Mouse (Mus musculus) B cell, adult 2 months (primary cell): ENCODE results near the gene Uvrag.
A peak's percentile ranks its signal among the peaks of the same experiment; 100 is the strongest.

Experiments used
- DNase-seq, 2 experiments: peaks; one replicate each; pipeline ENCODE4 v3.0.0; 2022

Gene Uvrag

DNA sequence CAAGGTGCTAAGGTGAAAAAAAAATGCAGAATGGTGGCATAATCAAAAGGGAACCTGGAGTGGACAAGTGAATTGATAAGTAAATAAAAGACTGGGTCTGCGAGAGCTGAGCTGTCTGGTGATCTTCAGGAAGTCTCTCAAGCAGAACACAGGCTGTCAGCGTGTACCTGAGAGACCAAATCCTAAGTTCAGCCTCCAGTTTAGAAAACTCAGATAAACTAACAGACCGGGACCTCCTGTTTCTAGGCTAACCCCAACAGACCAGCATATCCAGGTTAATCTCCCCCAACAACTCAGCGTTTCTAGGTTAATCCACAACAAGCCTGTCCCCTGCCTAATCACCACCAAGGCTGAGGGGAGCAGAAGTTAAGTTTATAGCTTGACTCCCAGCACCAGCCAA is 87.3 kb downstream of the Uvrag start:
- no peak for DNase-seq

DNA sequence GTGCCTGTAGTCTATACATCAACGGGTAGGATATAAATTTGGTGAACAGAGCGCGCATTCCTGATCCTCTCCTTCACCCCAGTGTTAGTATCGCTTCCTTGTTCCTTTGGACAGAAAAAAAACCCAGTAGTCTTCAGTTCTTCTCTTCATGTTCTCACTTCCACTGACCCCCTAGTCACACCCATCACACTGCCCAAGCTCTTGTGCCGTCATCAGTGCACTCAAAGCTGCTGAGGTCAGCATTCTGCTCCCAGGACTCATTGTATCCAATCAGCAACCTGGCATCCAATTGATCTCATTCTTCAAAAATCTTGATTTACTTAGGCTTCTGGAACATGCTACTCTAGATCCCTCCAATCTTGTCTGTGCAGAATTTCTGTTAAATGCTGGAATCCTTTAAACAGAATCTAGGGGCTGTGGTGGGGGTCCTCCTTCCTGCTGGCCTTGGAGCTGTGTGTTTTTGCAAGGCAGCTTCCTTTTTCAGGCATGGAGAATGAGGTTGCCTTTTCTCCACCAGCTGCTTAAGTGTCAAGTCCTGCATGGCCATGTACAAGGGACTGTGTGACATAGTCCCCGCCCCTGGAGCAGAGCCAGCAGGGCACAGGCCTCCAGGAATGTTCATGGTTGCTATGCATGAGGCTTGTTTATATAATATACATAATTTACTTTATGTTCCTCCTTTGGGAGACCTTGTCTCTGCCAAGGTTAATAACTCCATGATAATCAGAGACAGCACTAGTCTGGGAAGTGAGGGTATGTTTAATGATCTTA is 88.3 kb downstream of the Uvrag start:
- DNase-seq: no peak

DNA sequence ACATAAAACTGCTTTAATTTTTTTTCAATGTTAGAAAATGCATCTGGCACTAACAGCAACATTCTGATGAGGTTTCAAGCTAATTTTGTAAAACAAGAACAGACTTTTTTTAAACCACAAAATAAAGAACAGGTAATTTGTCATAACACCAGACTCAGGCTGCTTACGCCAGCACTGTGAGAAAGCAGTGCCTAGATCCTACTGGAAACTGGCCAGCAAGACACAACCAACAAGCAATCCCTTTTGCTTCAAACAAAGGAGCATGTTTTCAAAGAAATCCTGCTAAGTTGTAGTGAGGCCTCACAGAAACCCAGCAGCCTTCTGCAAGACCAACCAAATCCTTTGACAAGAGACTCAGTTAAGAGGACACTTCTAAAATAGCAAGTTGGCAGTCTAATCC is 90.1 kb downstream of the Uvrag start:
- DNase-seq: no peak

DNA sequence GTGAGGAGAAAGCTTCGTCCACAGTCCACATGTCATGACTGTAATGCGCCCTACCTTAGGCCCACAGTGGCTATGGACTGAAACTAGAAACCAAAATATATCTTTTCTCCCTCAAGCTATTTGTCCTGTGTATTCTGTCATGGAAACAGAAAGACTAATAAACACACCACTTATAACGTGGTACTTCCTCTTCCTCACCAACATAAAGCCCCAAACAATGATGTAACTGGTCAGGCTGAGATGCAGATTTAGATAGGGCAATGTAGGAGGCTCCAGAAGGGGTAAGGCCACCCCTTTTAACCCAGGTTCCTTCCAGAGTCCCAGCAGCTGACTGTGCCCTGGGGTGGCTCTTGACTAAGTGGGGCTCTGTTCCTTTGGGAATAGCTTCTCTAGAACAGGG is 91.0 kb downstream of the Uvrag start:
- DNase-seq: peak; percentile 33 to 34

DNA sequence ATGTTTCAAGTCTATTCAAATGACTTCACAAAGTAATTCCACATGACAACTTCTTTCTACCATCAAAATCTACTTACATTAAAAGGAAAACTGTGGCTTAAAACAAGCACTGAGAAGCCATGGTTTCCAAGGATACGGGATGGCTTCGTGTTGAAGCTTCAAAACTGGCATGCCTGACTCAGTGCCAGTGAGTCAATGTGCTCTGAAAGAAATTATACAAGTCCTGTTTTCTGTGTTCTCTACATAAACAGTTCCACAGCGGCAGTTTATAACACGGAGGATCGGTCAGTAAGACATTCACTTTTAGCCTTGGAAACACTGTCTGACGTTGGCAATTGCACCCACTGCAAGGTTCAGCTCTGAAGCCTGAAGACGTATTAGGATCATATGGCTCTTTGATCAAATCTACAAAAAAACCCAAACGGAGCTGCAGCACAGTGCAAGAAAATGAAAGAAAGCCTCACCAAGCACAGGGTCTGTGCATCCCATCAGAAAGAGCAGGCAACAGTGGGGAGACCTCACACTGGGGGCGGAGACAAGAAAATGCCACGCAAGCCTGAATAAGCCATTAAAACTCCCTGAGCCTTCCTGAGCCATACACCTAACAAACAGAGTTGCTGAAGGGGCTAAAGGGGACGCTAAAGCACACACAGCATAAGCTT is 94.3 kb downstream of the Uvrag start:
- no peak for DNase-seq

DNA sequence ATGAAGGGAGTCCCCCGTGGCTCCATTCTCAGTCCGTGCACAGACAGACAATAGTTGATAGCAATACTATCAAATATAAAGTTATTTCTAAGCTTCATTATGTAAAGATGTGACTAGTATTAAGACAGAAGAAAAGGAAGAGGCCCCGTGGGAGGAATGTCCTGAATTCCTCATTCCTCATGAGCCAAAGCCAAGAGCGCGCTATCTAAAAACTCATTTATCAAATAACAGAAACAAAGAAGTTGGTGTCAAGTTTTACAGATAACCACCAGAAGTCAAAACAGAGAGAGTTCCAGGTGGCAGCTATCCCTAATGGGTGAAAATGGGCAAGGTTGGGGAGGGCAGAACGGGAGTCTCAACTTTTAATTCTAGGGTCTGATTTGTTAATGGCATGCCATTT is 95.4 kb downstream of the Uvrag start:
- no peak for DNase-seq

DNA sequence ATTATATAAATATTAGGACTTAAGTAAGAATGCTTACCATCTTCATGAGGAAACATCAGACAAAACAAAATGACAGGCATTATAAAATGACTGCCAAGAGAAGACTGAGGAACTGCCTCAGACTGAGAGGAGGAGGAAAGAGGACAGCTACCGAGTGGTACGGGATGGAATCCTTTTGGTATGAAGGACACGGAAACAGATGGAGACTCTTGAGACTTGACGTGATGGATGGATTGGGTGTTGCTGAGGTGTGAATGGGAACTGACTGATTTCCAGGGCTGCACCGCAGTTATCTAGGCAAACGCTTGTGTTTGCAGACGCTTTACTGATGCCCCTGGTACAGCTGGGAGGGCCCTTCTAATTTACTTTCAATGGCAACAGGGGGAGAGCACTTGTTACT is 97.0 kb downstream of the Uvrag start:
- DNase-seq: no peak

DNA sequence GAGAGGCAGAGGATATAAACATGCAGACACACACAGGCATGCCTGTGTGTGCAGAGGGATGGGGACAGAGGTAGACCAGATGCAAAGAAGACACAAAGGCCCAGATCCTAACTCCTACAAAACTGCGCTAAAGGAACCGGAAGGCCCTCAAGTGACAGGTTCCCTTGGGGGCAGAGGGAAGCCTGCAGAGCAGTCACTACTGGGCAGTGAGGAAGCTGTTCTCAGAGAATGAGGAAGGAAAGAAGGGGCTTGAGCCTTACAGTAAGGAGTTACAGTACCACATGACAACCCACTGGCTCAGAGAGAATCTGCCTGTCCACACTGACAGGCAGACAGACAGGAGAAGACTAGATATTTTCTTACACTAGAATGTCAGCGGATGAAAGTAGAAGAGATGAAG is 97.6 kb downstream of the Uvrag start:
- peak; percentile 23 to 34 for DNase-seq

DNA sequence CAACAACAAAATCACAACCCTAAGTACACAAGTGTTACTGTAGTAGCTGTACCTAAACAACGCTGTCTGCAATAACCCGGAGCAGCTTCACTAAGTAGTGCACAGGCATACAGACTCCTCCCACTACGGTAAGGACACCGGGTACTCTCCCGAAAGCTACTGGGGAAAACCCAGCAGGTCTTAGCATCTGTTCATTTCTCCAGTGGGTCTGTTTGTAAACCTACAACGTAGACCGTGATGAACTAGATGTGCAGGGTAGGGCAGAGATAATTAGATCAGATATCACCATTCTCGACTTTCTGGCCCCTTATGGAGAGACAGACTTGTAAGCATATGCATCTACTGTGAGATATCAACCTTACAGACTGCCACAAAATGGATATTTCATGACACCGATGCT is 99.1 kb downstream of the Uvrag start:
- DNase-seq: peak in 1 of 2 experiments; percentile 23

DNA sequence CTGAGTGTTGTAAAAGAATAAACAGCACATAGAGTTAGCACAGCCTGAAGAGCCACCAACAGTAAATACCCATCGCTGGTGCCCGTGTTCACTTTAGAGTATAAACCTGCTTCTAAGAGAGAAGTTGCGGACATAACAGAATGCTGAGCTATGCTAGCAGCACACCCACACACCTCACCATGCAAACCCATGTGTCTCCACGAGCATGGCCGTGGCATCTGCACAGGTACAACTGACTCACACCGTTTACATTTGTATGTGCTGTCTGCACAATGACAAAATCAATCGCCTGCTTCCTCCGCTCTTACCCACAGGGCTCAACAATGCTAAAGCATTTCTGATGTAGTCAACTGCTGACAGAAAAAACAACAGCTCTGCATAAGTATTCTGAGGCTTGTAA is 101.0 kb downstream of the Uvrag start:
- no peak for DNase-seq

DNA sequence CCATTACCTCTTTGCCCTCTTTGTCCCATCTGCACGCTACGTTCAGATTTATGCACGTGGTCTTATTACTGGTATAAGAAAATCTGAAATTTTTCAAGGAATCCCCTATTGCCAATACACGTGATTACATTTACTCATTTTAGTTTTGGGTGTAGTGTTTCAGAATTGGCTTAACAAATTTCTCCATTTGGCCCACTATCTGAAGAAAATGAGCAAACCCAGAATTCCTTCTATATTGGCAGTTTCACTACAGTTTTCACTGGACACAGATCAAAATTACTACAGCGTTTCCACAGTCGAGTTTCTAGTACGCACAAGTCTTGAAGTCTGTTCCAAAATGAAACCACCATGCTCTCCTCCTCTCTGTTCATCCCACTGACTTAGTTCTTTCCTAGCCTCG is 104.7 kb downstream of the Uvrag start:
- no peak for DNase-seq

DNA sequence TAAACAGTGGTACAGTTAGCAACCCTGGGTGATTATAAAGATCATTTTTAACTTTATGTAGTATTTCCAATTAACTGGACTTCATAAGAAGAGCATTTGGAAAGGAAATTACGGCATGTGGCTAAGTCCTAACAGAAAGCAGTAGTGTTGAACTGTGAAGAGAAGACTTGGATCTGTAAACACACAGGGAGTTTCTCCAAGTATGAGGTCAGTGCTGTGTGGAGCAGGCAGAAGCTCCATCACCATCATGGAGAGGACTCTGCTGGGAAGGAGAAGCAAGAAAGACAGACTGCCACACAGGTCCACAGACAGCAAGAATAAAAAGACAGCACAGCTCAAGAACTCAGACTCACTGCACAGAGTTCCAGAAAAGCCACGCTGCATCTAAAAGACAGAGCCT is 106.0 kb downstream of the Uvrag start:
- DNase-seq: no peak

DNA sequence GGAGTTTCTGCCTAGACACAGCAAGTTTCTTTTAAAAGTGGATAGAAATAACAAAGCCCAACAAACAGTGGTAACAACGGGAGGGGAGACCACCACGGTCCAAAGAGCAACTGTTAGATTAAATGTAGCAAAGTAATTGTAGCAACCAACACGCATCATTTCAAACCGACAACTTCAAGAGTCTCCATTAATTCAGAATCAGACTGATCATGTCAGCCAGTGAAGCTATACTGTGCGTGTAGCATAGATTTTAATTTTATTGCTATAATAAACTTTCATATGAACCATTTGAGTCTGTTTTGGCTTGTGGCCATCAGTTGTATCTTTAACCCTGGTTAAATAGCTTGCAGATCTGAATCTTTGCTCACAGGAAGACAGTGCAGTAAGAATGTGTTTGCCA is 107.1 kb downstream of the Uvrag start:
- no peak for DNase-seq

DNA sequence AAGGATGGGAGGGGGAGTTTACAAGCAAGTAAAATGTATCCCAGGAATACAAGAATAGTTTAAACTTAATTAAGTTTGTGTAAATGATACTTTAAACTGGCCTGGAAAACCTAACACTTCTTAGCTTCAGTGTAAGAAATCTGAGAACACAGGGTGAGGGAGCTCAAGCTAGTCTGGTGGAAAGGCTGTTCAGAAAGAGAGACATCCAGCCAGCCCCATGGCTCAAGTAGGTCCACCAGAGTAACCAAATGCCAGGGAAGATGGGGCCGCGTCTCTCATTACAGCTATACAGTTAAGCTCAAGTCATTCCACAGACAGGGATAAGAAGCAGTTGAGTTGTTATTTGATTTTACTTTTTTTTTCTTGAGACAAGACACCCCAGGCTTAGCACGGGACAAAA is 107.6 kb downstream of the Uvrag start:
- DNase-seq: no peak

DNA sequence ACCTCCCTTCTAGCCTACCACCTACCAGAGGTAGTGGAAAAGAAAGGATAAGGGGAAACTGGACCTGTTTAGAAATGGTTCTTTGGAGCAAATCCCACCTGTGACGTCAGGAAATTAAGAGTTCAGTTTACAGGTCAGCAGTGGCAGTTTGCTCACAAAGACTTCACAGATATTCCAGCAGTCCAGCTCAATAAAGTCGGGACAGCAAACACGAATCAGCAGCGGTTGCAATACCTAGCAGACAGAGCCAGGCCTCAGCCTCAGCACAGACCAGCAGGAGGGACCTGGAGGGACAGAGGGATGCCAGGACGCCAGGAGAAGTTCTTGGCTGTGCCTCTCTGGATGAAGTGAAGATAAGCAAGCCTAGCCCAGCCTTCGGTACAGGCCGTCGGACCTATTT is 108.9 kb downstream of the Uvrag start:
- DNase-seq: no peak

DNA sequence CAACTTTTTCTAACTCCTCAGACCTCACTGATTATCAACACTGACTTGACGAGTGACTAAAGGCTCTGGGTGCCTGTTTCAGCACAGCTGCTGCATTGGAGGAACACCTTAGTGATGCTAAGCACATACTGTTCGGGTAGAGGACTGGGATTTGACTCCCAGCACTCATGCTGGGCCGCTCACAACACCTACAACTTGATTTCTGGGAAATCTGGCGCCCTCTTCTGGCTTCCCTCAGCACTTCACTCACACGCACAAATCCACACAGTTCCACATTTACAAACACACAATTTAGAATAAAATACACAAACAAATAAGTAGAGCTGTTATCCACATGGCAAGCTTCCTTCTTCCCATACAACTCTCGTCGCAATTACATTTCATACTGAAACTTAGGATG is 112.8 kb downstream of the Uvrag start:
- DNase-seq: peak; percentile 40 to 47

DNA sequence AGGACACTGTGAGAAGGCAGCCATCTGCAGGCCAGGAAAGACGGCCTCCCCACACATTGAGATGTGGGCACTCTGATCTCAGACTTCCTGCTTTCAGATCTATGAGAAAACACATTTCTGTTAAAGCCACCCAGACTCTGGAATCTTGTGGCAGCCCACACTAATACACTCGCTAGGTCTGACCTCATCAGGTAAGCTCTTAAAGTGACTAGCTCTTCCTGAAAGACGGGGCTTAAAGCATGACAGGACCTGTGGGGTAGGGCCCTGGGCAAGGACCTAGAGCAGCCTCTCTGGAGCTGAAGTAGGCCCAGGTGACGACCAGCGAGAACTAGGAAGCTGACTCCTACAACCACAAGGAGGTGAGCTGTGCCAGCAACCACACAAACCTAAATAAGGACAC is 113.8 kb downstream of the Uvrag start:
- DNase-seq: no peak

DNA sequence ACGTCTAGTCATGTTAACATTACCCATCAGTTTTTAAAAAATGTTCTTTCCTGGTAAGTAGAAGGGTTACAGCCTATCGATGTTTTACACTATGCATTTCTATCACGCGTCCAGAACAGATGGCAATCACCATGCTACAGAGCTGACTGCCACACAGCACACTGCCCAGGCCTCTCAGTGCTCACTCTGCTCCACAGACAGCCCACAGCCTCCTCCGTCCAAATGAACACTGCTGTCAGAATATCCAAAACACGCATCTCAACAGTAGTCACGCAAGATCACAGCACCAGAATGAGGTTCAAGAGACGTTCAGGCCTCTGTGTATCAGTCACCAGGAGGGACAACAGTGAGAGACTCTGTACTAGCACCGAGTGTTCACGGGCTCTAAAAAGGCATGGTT is 115.0 kb downstream of the Uvrag start:
- DNase-seq: no peak

DNA sequence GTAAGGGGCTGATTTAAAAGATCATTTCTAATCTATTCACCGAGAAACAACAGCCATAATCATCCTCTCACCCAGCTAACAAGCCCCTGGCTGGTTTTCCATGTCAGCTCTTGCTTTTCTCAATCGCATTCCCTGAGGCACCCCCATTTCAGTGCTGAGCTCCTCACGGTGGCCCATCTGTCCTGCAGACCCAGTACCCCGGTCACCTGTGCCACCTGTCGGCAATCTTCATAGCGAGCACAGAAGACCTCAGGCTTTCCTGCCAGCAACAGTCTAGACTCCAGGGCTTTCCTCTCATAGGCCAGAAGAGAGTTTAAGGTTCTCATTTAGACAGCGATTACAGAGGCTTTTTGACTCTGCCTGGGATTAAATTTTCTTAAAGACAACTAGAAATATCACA is 115.7 kb downstream of the Uvrag start:
- no peak for DNase-seq

DNA sequence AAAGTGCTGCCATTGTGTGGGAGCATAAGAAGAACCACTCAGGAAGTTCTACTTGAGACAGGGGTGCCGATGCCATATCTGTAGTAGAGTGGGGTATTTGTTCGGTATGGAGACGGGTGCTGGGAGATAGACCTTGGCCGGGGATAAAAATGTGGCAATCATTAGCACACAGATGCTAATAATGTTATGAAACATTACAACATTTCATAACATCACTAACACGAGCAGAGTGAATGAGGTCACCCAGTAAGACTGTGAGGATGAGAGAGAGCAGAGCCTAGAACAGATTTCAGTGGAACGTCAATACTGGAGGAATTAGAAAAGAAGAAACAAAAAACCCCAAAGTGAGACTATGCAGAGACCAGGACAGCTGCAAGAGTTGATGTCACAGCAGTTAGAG is 116.2 kb downstream of the Uvrag start:
- DNase-seq: no peak

DNA sequence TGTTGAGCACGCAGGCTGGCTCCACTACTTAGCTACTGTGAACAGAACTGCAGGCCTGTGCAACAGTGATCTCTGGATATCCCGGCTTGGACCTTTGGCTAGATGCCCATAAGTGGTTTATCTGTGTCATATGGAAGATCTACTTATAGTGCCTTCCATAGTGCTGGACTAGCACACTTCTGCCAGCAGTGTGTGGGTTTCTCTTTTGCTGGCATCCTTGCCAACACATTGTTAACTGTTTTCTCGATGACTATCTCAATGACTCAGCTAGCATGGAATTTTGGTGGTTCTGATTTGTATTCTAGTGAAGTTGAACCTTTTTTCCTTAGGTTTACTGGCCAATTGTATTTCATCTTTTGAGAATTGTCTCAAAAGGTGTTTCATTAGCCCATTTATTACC is 117.0 kb downstream of the Uvrag start:
- no peak for DNase-seq

DNA sequence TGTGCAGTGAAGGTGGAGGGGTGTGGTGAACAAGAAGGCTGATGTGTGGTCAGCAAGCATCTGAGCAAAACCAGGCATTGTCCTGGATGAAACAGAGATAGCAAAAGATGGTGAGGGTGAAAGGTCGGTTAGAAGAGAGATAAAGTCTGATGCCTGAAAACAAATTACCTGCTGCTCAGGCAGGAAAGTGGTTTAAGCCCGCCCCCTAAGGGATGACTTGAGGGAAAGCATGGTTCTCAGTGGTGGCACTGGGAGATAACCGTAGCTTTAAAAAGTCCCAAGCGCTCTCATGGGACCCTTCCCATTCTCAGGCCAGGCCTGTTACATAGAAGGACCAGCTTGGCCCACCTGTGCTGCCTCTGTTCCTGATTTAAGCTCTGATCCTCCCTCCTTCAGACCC is 119.7 kb downstream of the Uvrag start:
- DNase-seq: no peak

DNA sequence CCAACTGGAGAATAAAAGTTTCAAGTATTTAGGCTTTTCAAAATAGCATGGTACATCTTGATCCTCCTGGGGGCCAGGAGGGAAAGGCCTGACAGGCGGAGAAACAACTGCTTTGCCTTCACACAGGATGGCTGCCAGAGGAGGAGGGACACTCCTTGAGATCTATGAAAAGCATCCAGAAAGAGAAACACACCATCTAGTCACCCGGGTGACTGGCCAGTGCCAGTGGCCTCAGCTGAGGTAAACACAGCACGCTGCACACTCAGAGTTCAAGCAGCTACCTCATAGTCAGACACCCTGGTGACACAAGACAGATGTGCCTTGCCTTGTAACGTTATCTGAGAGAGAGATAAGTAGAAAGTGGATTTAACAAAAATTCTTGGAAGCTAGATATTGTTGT is 120.6 kb downstream of the Uvrag start:
- no peak for DNase-seq

DNA sequence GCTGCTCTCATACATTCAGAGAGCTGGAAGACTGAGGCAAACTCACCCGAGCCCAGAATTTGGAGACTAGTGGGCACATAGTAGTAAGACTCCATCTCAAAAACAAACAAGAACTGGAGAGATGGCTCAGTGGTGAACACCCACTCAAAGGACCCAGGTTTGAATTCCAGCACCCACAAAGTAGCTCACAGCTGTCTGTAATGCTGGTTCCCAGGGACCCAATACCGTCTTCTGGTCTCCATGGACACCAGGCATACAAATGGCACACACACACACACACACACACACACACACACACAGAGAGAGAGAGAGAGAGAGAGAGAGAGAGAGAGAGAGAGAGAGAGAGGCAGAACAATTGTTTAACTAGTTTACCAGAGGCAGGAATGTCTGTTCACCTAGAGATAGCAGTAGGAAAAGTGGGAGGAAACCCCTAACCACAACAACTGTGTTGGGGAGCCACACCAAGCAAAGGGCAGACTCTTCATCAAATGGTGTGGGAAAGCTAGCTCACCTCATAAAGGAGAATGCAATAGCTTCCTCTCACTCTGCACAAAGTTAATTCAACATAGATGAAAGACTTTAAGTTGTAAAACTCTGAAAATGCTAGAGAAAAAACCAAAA is 123.6 kb downstream of the Uvrag start:
- no peak for DNase-seq

DNA sequence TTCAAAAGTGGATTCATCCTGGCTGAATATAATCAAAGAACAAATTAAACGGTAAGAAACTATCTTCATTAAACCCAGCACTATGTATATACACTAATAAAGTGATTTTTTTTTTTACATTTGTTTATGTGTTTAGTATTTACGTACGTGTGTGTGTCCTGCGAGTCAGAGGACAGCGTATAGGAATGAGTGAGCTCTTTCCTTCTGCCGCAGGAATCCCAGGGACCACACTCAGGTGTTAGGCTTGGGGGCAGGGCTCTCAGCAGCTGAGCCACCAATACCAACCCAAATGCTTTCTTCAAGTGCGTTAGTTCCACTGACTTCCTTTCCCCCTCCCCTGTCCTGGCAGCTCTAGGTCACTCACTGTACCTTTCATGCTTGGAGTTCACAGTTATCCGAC is 125.0 kb downstream of the Uvrag start:
- DNase-seq: no peak
